Mouse (Mus musculus): ENCODE measurements at regions not wholly inside any gene's neighbourhood (a gene's known extent, or its start where the extent isn't known, plus 50 kb on each side); places are given as distances from the start of the nearest gene placed in this dataset.
"Not testable (repeated sequence)": the region's sequence is repeated elsewhere in the genome, so short reads cannot be mapped to it uniquely, and the experiment has no call there.

DNA sequence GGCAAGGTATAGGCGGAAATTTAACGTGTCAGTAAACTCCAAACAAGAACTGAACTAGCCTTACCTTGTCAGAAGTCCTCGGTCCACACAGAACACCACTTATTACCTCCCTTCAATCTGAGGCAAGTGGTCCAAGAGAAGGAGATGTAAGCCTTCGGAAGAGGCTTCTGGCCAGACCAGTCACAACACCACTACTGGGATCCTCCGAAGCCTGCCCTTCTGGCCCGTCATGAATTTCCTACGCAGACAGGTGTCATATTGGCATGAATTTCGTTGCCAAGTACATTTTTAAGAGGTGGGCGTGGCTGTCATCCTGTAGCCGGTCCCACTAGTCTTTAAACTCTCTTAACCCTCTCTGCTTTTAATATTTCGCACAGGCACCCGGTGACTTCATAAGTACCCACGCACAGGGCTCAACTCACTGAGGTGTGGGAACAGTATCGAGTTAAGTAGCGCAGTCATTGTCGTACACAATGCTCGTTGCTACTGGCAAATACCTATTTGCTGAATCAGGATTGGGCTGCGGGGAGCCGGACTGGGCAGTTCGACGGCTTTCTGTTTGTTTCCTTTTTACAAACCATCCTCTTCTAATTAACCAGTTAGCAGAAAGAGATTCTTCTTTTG is 86.7 kb upstream of the Adgrl2 start:
- intact Hi-C loops (cut with DNase I) = loop anchor here (10.0 kb wide), 1 partner anchor 82 kb away; the partner anchor contains the start of gene Adgrl2
- DNase-seq (ENCODE audit: low spot score in 2 of 2) = no peak

DNA sequence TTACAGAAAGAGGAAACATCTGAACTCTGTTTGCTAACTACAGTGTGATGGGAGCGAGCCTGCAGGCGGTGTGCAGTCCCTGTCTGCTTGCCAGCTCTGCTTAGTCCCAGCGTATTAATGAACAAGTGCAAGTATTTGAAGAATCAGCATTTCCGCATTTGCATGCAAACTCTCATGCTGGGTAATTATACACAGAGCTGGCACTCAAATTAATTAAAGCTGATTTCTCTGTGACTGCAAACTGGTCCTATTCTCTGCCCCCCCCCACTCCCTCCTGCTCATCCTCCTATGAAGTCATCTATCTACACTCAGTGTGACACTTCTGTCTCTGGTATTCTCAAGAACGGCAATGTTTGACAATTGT is 85.1 kb upstream of the Adgrl2 start:
- intact Hi-C loops (cut with DNase I) = loop anchor here (10.0 kb wide), 1 partner anchor 81 kb away; the partner anchor contains the start of gene Adgrl2
- no peak for DNase-seq (ENCODE audit: low spot score in 2 of 2)

DNA sequence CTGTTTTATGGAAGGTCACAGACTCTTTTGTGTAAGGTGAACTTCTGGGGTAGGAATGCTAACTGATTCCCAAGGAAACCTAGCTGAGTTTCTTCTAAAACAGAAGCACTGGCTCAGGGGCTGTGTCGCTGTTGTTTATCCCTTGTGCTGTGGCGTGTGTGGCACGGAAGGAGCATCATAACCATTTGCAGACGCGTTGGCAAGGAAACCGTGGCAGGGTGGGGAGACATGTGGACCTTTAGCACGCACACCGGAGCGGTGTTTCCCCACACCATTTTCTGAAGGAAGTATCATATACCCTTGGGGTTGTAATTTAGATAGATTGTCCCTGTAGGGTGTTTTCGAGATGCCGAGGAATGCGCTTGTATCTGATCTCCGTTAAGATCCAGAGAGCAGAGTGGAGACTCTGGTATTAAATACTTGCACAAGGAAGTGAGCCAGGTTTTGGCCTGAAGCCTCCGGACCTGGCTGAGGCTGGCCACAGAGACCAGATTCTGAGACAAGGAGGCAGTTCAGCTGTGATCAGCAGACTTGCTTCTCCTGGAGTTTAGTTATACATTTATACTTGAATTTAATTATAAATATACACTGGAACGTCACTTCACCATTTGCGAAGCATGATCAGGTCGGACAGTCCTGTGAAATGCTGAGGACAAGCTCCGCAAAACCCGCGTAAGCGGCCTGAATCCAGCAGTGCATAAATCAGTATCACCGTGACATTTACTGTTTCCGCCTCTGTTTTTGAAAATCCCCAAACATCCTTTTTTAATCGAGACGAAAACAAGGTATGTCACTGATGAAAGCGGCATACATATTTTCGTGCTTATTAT is 84.5 kb upstream of the Adgrl2 start:
- intact Hi-C loops (cut with DNase I) = loop anchor here (10.0 kb wide), 1 partner anchor 80 kb away; the partner anchor contains the start of gene Adgrl2

GRCm38 (mm10) chr3:149070201-149070600 is 79.8 kb upstream of the Adgrl2 start:
- intact Hi-C loops (cut with DNase I) = loop anchor here (10.0 kb wide), 1 partner anchor 75 kb away; the partner anchor contains the start of gene Adgrl2
- no peak for DNase-seq (ENCODE audit: low spot score in 2 of 2)

More for the DNA sequence above, 84.5 kb upstream of the Adgrl2 start:
- no peak for DNase-seq (ENCODE audit: low spot score in 2 of 2)

GRCm38 (mm10) chr3:149069436-149069835 is 79.1 kb upstream of the Adgrl2 start:
- intact Hi-C loops (cut with DNase I) = no loop called here
- DNase-seq (ENCODE audit: low spot score in 2 of 2) = no peak

GRCm38 (mm10) chr3:149068821-149069220 is 78.5 kb upstream of the Adgrl2 start:
- no peak for DNase-seq (ENCODE audit: low spot score in 2 of 2)
- intact Hi-C loops (cut with DNase I) = no loop called here

- no peak for DNase-seq (ENCODE audit: low spot score in 2 of 2)
- intact Hi-C loops (cut with DNase I) = no loop called here
Measured at GRCm38 (mm10) chr3:149067758-149068157, 77.4 kb upstream of the Adgrl2 start.

- intact Hi-C loops (cut with DNase I) = no loop called here
- DNase-seq (ENCODE audit: low spot score in 2 of 2) = no peak
Measured at GRCm38 (mm10) chr3:149055077-149055476, 64.7 kb upstream of the Adgrl2 start.

DNA sequence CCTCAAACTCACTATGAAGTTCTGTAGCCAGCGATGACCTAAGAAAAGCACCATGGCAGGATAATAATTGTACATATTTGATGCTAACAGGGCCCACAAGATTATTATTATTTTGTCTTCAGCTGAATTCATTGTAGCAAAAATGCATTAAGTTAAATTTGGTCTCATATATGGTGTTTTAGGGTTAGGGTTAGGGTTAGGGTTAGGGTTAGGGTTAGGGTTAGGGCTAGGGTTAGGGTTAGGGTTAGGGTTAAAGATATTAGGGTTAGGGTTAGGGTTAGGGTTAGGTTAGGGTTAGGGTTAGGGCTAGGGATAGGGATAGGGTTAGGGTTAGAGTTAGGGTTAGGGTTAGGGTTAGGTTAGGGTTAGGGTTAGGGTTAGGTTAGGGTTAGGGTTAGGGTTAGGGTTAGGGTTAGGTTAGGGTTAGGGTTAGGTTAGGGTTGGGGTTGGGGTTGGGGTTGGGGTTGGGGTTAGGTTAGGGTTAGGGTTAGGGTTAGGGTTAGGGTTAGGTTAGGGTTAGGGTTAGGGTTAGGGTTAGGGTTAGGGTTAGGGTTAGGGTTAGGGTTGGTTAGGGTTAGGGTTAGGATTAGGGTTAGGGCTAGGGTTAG is 62.0 kb upstream of the Adgrl2 start:
- DNase-seq (ENCODE audit: low spot score in 2 of 2); intact Hi-C loops (cut with DNase I): not testable (repeated sequence)

DNA sequence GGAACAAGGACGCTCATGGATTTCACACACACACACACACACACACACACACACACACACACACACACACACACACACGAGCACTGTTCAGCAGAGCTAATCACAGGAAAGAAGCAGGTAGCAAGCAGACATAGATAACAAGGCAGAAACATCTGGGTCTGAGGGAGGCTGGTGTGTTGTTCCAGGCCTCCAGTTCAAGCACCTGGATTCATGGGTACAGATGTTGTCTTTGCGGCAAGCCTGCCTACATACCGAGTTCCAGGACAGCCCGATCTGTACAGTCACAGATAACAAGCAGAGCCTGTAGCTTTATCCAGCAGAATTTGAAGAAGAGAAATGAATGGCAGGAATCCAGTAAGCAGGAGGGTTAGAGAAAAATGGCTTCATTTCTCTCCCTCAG is 55.0 kb upstream of the Adgrl2 start:
- no peak for DNase-seq (ENCODE audit: low spot score in 2 of 2)
- intact Hi-C loops (cut with DNase I) = no loop called here

- DNase-seq (ENCODE audit: low spot score in 2 of 2) = no peak
Measured at GRCm38 (mm10) chr3:149043901-149044300, 53.5 kb upstream of the Adgrl2 start.

GRCm38 (mm10) chr3:149042527-149042926 is 52.2 kb upstream of the Adgrl2 start:
- intact Hi-C loops (cut with DNase I) = no loop called here
- DNase-seq (ENCODE audit: low spot score in 2 of 2) = no peak

More at GRCm38 (mm10) chr3:149043901-149044300, 53.5 kb upstream of the Adgrl2 start:
- intact Hi-C loops (cut with DNase I) = no loop called here

DNA sequence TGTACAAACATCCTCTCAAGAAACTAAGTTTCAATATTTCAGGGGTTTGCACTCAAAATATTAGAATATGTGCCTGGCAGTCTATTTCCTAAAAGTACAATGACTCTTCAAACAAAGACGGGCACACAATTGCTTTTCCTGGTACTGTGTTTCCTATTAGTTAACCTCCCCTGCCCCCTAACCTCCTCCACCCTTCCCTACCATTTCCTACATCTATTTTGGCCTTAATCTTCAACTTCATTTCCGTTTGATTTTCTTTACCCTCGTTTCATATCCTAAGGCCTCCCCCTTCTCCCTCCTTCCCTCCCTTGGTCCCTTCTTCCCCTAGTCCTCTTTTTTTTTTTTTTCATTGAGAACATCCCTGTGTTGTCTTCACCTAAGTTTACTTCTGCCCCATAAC is 50.8 kb upstream of the Adgrl2 start:
- intact Hi-C loops (cut with DNase I) = no loop called here
- DNase-seq (ENCODE audit: low spot score in 2 of 2) = no peak

Data from left cerebral cortex, postnatal 14 days (tissue).